Mouse (Mus musculus): ENCODE data around the gene Bpifa3. TPM values are rescaled to one million over a fixed set of nuclear protein-coding genes. Genes with fewer than 3 reads are reported as not detected.

The Bpifa3 gene
- polyA plus RNA-seq, 1 experiment from 2014 or later, result not detected

DNA sequence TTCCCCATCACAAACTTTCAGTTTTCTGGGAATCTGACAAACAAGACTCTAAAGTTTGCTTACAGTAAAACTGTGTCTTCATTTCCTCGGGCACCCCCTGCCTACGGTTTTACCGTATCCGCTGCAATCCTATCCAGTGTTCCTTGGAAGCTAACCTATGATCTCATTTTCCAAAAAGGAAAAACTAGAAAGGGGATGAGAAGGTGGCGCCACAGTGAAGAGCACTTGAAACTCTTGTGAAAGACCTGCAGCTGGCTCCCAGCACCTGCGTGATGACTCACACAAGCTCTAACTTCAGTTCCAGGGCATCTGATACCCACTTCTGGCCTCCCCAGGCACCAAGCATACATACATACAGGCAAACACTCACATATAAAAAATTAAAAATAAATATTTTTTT, 55.2 kb downstream of the Bpifa3 start:
- H3K27me3 ChIP-seq (ENCODE audit: control insufficient read depth, insufficient read depth, low read length), result no peaks in the 10 kb centered on the region
- no peaks in the 10 kb centered on the region for H3K4me1 ChIP-seq (replicated peaks; ENCODE audit: control insufficient read depth, insufficient read depth)
- no peak overlapping the region for H3K4me2 ChIP-seq (replicated peaks; ENCODE audit: low read depth)
- H3K27ac ChIP-seq (replicated peaks), result no peak overlapping the region
- H3K36me3 ChIP-seq (ENCODE audit: control insufficient read depth, insufficient read depth, low read length), result no peaks in the 10 kb centered on the region
- no peak overlapping the region for H3K9ac ChIP-seq (ENCODE audit: low read length)
- TF ChIP-seq CTCF (IDR thresholded peaks at IDR 0.05; ENCODE audit: low read depth) (no peak), EP300 (optimal IDR thresholded peaks at IDR 0.05) (no peak)
- H3K9me3 ChIP-seq (ENCODE audit: control insufficient read depth, low read length), result no peaks in the 10 kb centered on the region
- WGBS, result 82% methylated on average over 6 of the region's 6 CpGs
- H3K4me3 ChIP-seq (ENCODE audit: low read depth, low read length), result no peak overlapping the region
- no peak for ATAC-seq (ENCODE audit: low FRiP score, low TSS enrichment)
- no peak for DNase-seq (ENCODE audit: low spot score)

DNA sequence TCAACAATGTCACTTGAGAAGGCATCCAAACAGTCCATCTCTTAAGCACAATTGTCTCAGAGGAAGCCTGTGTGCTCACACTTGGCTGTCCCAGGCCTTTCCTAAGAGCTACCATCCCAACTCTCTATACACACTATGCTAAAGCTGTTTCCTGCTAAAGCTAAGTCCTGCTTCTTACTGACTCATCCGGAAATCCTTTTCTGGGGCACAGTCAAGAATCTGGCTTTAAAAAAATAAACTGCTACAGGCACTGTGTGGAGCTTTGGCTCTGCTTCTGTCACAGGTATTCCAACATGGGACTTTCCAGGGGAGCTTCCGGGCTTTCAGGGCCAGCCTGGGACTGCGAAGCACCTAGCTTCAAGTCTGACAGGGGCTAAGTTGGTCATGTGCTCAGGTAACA, 55.6 kb downstream of the Bpifa3 start:
- ATAC-seq (ENCODE audit: low FRiP score, low TSS enrichment) (no peak), DNase-seq (ENCODE audit: low spot score) (no peak)
- TF ChIP-seq CTCF (IDR thresholded peaks at IDR 0.05; ENCODE audit: low read depth) (no peak), EP300 (optimal IDR thresholded peaks at IDR 0.05) (no peak)
- H3K9me3 ChIP-seq (ENCODE audit: control insufficient read depth, low read length), result no peaks in the 10 kb centered on the region
- H3K4me1 ChIP-seq (replicated peaks; ENCODE audit: control insufficient read depth, insufficient read depth), result no peaks in the 10 kb centered on the region
- H3K4me2 ChIP-seq (replicated peaks; ENCODE audit: low read depth), result no peak overlapping the region
- H3K36me3 ChIP-seq (ENCODE audit: control insufficient read depth, insufficient read depth, low read length), result no peaks in the 10 kb centered on the region
- no peak overlapping the region for H3K9ac ChIP-seq (ENCODE audit: low read length)
- H3K4me3 ChIP-seq (ENCODE audit: low read depth, low read length), result no peak overlapping the region
- H3K27me3 ChIP-seq (ENCODE audit: control insufficient read depth, insufficient read depth, low read length), result no peaks in the 10 kb centered on the region
- 72% methylated on average over 3 of the region's 3 CpGs for WGBS
- H3K27ac ChIP-seq (replicated peaks), result 0 out of 2 replicates have a peak overlapping the region, but pooled peaks have one; percentile 56

GRCm38 (mm10) chr2:154187468-154187867, 57.3 kb downstream of the Bpifa3 start:
- ATAC-seq (ENCODE audit: low FRiP score, low TSS enrichment) (no peak), DNase-seq (ENCODE audit: low spot score) (peak; percentile 31)
- Histone ChIP-seq H3K36me3 (ENCODE audit: control insufficient read depth, insufficient read depth, low read length) (no peaks in the 10 kb centered on the region), H3K4me3 (ENCODE audit: low read depth, low read length) (no peak overlapping the region), H3K9ac (ENCODE audit: low read length) (no peak overlapping the region), H3K27ac (replicated peaks) (no peak overlapping the region), H3K4me1 (replicated peaks; ENCODE audit: control insufficient read depth, insufficient read depth) (no peaks in the 10 kb centered on the region), H3K9me3 (ENCODE audit: control insufficient read depth, low read length) (no peaks in the 10 kb centered on the region), H3K4me2 (replicated peaks; ENCODE audit: low read depth) (no peak overlapping the region), H3K27me3 (ENCODE audit: control insufficient read depth, insufficient read depth, low read length) (no peaks in the 10 kb centered on the region)
- TF ChIP-seq CTCF (IDR thresholded peaks at IDR 0.05; ENCODE audit: low read depth) (peak; percentile 74), EP300 (optimal IDR thresholded peaks at IDR 0.05) (no peak)
- WGBS, result 36% methylated on average over 5 of the region's 5 CpGs

Other genes with a start within 250 kb of the Bpifa3 start
- gene Bpifb6, start 229.9 kb upstream of the Bpifa3 start, polyA plus RNA-seq (2015; fragmentation: Nextera tagmentation; extraction: Ambion mirVana), result not detected in 2 replicates
- gene Bpifb3, start 212.1 kb upstream of the Bpifa3 start, polyA plus RNA-seq (2015; fragmentation: Nextera tagmentation; extraction: Ambion mirVana), result 0.05 and 0.07 TPM in 2 replicates
- gene Bpifb4, start 192.1 kb upstream of the Bpifa3 start, polyA plus RNA-seq (2015; fragmentation: Nextera tagmentation; extraction: Ambion mirVana), result 0.18 and 0.48 TPM in 2 replicates
- 1.5 and 1.6 TPM in 2 replicates for gene Bpifa6, start 155.4 kb upstream of the Bpifa3 start, polyA plus RNA-seq (2015; fragmentation: Nextera tagmentation; extraction: Ambion mirVana)
- gene Bpifa2, start 122.1 kb upstream of the Bpifa3 start, polyA plus RNA-seq (2015; fragmentation: Nextera tagmentation; extraction: Ambion mirVana), result not detected in 2 replicates
- not detected in 2 replicates for gene Bpifa1, start 12.5 kb downstream of the Bpifa3 start, polyA plus RNA-seq (2015; fragmentation: Nextera tagmentation; extraction: Ambion mirVana)
- gene Bpifa5, start 32.3 kb downstream of the Bpifa3 start, polyA plus RNA-seq (2015; fragmentation: Nextera tagmentation; extraction: Ambion mirVana), result not detected in 2 replicates
- gene Bpifb1, start 60.5 kb downstream of the Bpifa3 start, polyA plus RNA-seq (2015; fragmentation: Nextera tagmentation; extraction: Ambion mirVana), result 10,886 and 11,427 TPM in 2 replicates
- 12.1 and 12.2 TPM in 2 replicates for gene Bpifb5, start 93.4 kb downstream of the Bpifa3 start, polyA plus RNA-seq (2015; fragmentation: Nextera tagmentation; extraction: Ambion mirVana)
- not detected in 2 replicates for gene Bpifb9a, start 127.5 kb downstream of the Bpifa3 start, polyA plus RNA-seq (2015; fragmentation: Nextera tagmentation; extraction: Ambion mirVana)
- gene Bpifb9b, start 176.9 kb downstream of the Bpifa3 start, polyA plus RNA-seq (2015; fragmentation: Nextera tagmentation; extraction: Ambion mirVana), result not detected in 2 replicates
- 6.2 and 25.9 TPM in 2 replicates for gene Cdk5rap1, start 242.7 kb downstream of the Bpifa3 start, polyA plus RNA-seq (2015; fragmentation: Nextera tagmentation; extraction: Ambion mirVana)